ENCODE assay signal across 15 mouse cellular contexts in the genomic region with DNA sequence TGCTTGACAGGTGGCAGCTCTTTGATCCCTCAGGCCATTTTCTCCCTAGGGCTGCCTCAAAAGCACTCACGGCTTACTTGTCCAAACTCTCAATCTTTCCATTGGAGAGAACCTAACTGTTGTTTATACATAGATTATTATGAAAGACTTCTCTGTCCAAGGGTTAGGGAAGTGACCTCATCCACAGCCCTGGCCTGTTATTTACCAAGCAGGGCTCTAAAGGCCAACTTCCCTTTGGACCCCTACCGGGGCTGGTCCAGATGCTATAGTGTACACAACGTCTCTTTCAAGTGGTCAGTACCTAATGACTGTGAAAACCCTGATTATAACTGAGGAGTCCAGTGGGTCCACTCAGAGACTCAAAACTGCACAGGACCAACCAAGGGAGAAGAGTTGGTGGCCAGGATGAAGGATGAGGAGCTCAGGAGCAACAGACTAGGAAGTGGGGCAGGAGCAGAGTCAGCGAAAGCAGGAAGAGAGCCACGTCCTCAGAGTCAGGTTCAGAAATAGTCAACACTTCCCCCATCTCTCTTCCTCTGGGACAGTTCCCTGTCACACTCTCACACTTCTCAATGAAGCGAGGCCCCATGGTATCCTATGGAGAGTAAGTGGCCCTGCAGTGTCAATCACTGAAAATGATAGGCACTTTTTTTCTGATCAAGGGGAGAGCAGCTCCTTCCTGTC. TPM values are rescaled to one million over a fixed set of nuclear protein-coding genes. Genes with fewer than 3 reads are reported as not detected.
DNase-seq lines count a peak whose midpoint lies in the region; ATAC-seq lines count a peak whose summit lies in the region.
"Had no signal": no experiment of that assay in that cellular context is flagged by ENCODE, and none has a peak within 500 bp of the region (broad histone marks: within the 10 kb centered on the region; RNA-seq: fewer than 3 reads in every experiment).

No protein-coding gene starts in this region.

- H3K27ac ChIP-seq in heart, embryonic 10.5 days: no peak overlapping the region
- no peak overlapping the region for H3K27ac ChIP-seq in forebrain, embryonic 12.5 days
- H3K27ac ChIP-seq: gastrocnemius, adult 2 months; heart, embryonic 15.5 days; kidney, postnatal 0 days had no signal

- H3K9ac ChIP-seq in forebrain, embryonic 12.5 days: no peak overlapping the region
- H3K9ac ChIP-seq: heart, embryonic 15.5 days had no signal

- H3K4me1 ChIP-seq in heart, embryonic 10.5 days: no peaks in the 10 kb centered on the region
- no peaks in the 10 kb centered on the region for H3K4me1 ChIP-seq in forebrain, embryonic 12.5 days
- H3K4me1 ChIP-seq: heart, embryonic 15.5 days had no signal

- no peaks in the 10 kb centered on the region for H3K9me3 ChIP-seq in heart, embryonic 10.5 days
- H3K9me3 ChIP-seq in forebrain, embryonic 12.5 days: no peaks in the 10 kb centered on the region
- H3K9me3 ChIP-seq: heart, embryonic 15.5 days had no signal

- intact Hi-C loops in heart, postnatal 10 days (cut with DNase I): no loop called here
- intact Hi-C loops in heart, postnatal 36 days (cut with DNase I): no loop called here

- ATAC-seq in forebrain, embryonic 12.5 days (ENCODE audit: low FRiP score): no peak

- 52% methylated on average over 6 of the region's 6 CpGs for WGBS in heart, embryonic 10.5 days
- 82% methylated on average over 6 of the region's 6 CpGs for WGBS in forebrain, embryonic 12.5 days

- peak; percentile 9 to 12 for DNase-seq in heart, postnatal 10 days
- no peak for DNase-seq in heart, embryonic 10.5 days (ENCODE audit: low spot score)
- peak; percentile 2 for DNase-seq in 416B (ENCODE audit: low read depth)
- peak; percentile 16 to 37 for DNase-seq in heart, postnatal 36 days
- peak; percentile 23 to 29 for DNase-seq in lung, postnatal 4 days
- DNase-seq in frontal cortex, adult 2 months (ENCODE audit: extremely low spot score in 1 of 2, low spot score in 1 of 2): no peak
- no peak for DNase-seq in ovary, postnatal 14 days (ENCODE audit: low spot score)
- DNase-seq: cerebellum, adult 8-10 months; gastrocnemius, adult 2 months; right cerebral cortex, postnatal 25 days had no signal

- no peaks in the 10 kb centered on the region for H3K36me3 ChIP-seq in heart, embryonic 10.5 days
- H3K36me3 ChIP-seq in forebrain, embryonic 12.5 days (replicated peaks): no peaks in the 10 kb centered on the region
- H3K36me3 ChIP-seq: heart, embryonic 15.5 days had no signal

- H3K4me3 ChIP-seq in heart, embryonic 10.5 days: no peak overlapping the region
- no peak overlapping the region for H3K4me3 ChIP-seq in forebrain, embryonic 12.5 days (replicated peaks)
- H3K4me3 ChIP-seq: gastrocnemius, adult 2 months; heart, embryonic 15.5 days had no signal

- H3K4me2 ChIP-seq in forebrain, embryonic 12.5 days: no peak overlapping the region
- H3K4me2 ChIP-seq: heart, embryonic 15.5 days had no signal

- H3K27me3 ChIP-seq in heart, embryonic 10.5 days (ENCODE audit: insufficient read depth, poor library complexity, severe bottlenecking): no peaks in the 10 kb centered on the region
- H3K27me3 ChIP-seq in forebrain, embryonic 12.5 days: no peaks in the 10 kb centered on the region
- H3K27me3 ChIP-seq: heart, embryonic 15.5 days had no signal

RNA-seq across cellular contexts. Expression of a gene that starts 1.6 kb away (rescaled TPM):
- total RNA-seq in heart, postnatal 10 days (2021): under 1 TPM in 1 of 2 experiments, not detected in 1; 0.19 TPM
- not detected in 2 replicates for polyA plus RNA-seq in heart, embryonic 10.5 days (2016; fragmentation: Nextera tagmentation; extraction: Ambion mirVana)
- 1 to 10 TPM in 1 of 2 experiments, under 1 TPM in 1; 0.80 to 1.0 TPM for total RNA-seq in heart, postnatal 36 days (2021)
- not detected in 2 replicates for polyA plus RNA-seq in forebrain, embryonic 12.5 days (2016; fragmentation: Nextera tagmentation; extraction: Ambion mirVana)
- polyA plus RNA-seq in frontal cortex, adult 2 months (2012; rRNA removed): 0.06 and 0.18 TPM in 2 replicates
- total RNA-seq: left cerebral cortex, postnatal 10 days; MEL had no signal

Comparison
In these comparisons a context has a peak if more than half of its experiments do, and no peak if none do; other contexts are left out.
1. DNase-seq: peak in heart, postnatal 10 days (2 of 2), 416B (single experiment), heart, postnatal 36 days (2 of 2) and lung, postnatal 4 days (2 of 2); none in heart, embryonic 10.5 days (single experiment), frontal cortex, adult 2 months (0 of 2) and ovary, postnatal 14 days (single experiment).